Mouse (Mus musculus): ENCODE measurements around the gene Elp1. TPM values are rescaled to one million over a fixed set of nuclear protein-coding genes. Genes with fewer than 3 reads are reported as not detected.

The Elp1 gene
- total RNA-seq (2012; rRNA removed) = 75.7 and 76.8 TPM in 2 replicates

- no peaks in the 10 kb centered on the region for H3K9me3 ChIP-seq (ENCODE audit: control insufficient read depth, insufficient read depth, low read depth, low read length)
- H3K4me3 ChIP-seq (ENCODE audit: insufficient read depth in 1 of 2, low read depth in 1 of 2, low read length in 2 of 2, poor library complexity in 1 of 2, severe bottlenecking in 1 of 2) = peak within 1 kb of the TSS; percentile 76 to 93
- peaks cover 0 to 6% of the 10 kb centered on the region in 2 experiments; a peak in 3 of 4 replicates for H3K4me1 ChIP-seq (ENCODE audit: control insufficient read depth in 2 of 2, insufficient read depth in 2 of 2, low read length in 2 of 2, poor library complexity in 1 of 2)
- in situ Hi-C loops (cut with MboI; ENCODE audit: low sequenced_read_pairs in 2 of 2, unreplicated experiment in 2 of 2) = no loop called here
- DNase-seq (ENCODE audit: low read depth, low spot score) = peak; percentile 80
- H3K9ac ChIP-seq (ENCODE audit: insufficient read depth, low read depth, low read length, poor library complexity, severe bottlenecking) = peak within 1 kb of the TSS; percentile 85
- no peak for TF ChIP-seq MAFK (IDR thresholded peaks at IDR 0.05; ENCODE audit: insufficient read depth, low read depth, low read length)
- TF ChIP-seq HCFC1 (IDR thresholded peaks at IDR 0.05; ENCODE audit: borderline replicate concordance, insufficient read depth, low read length) = peak; percentile 78
- no peak within 1 kb of the TSS for H3K27ac ChIP-seq (ENCODE audit: insufficient read depth, low read depth, low read length, poor library complexity, severe bottlenecking)
- H3K36me3 ChIP-seq (ENCODE audit: control insufficient read depth, insufficient read depth, low read length, poor library complexity, severe bottlenecking) = peaks cover 20% of the 10 kb centered on the region
These were observed at the start of gene Elp1, which contains the start of gene Fam206a for GRCm38 (mm10) chr4:56801907-56802668. Gene Elp1 (minus strand): TSS chr4:56802331. Gene Fam206a (plus strand): TSS chr4:56802345.

- Histone ChIP-seq H3K4me3 (ENCODE audit: insufficient read depth in 1 of 2, low read depth in 1 of 2, low read length in 2 of 2, poor library complexity in 1 of 2, severe bottlenecking in 1 of 2) (no peak overlapping the region), H3K4me1 (ENCODE audit: control insufficient read depth in 2 of 2, insufficient read depth in 2 of 2, low read length in 2 of 2, poor library complexity in 1 of 2) (peaks cover 4 to 21% of the 10 kb centered on the region in 2 experiments; a peak in 3 of 4 replicates), H3K9me3 (ENCODE audit: control insufficient read depth, insufficient read depth, low read depth, low read length) (no peaks in the 10 kb centered on the region), H3K9ac (ENCODE audit: insufficient read depth, low read depth, low read length, poor library complexity, severe bottlenecking) (no peak overlapping the region), H3K27ac (ENCODE audit: insufficient read depth, low read depth, low read length, poor library complexity, severe bottlenecking) (no peak overlapping the region), H3K36me3 (ENCODE audit: control insufficient read depth, insufficient read depth, low read length, poor library complexity, severe bottlenecking) (no peaks in the 10 kb centered on the region)
- no peak for DNase-seq (ENCODE audit: low read depth, low spot score)
- in situ Hi-C loops (cut with MboI; ENCODE audit: low sequenced_read_pairs in 2 of 2, unreplicated experiment in 2 of 2) = no loop called here
- TF ChIP-seq MAFK (IDR thresholded peaks at IDR 0.05; ENCODE audit: insufficient read depth, low read depth, low read length) (no peak), CHD2 (IDR thresholded peaks at IDR 0.05; ENCODE audit: low read depth, low read length) (no peak), HCFC1 (IDR thresholded peaks at IDR 0.05; ENCODE audit: borderline replicate concordance, insufficient read depth, low read length) (no peak), ZC3H11A (IDR thresholded peaks at IDR 0.05; ENCODE audit: borderline replicate concordance, low read depth, low read length) (no peak), ZNF384 (IDR thresholded peaks at IDR 0.05; ENCODE audit: low read depth, low read length) (no peak)
These were observed 48.6 kb upstream of the Elp1 start for GRCm38 (mm10) chr4:56850724-56851123.

GRCm38 (mm10) chr4:56848044-56848443 lies 45.9 kb upstream of the Elp1 start:
- Histone ChIP-seq H3K27ac (ENCODE audit: insufficient read depth, low read depth, low read length, poor library complexity, severe bottlenecking) (no peak overlapping the region; the same call in 1 of the 2 replicates), H3K36me3 (ENCODE audit: control insufficient read depth, insufficient read depth, low read length, poor library complexity, severe bottlenecking) (peaks cover 9% of the 10 kb centered on the region), H3K4me3 (ENCODE audit: insufficient read depth in 1 of 2, low read depth in 1 of 2, low read length in 2 of 2, poor library complexity in 1 of 2, severe bottlenecking in 1 of 2) (no peak overlapping the region), H3K9ac (ENCODE audit: insufficient read depth, low read depth, low read length, poor library complexity, severe bottlenecking) (no peak overlapping the region), H3K4me1 (ENCODE audit: control insufficient read depth in 2 of 2, insufficient read depth in 2 of 2, low read length in 2 of 2, poor library complexity in 1 of 2) (peaks cover 4 to 17% of the 10 kb centered on the region in 2 experiments; a peak in 2 of 4 replicates), H3K9me3 (ENCODE audit: control insufficient read depth, insufficient read depth, low read depth, low read length) (no peaks in the 10 kb centered on the region)
- no peak for DNase-seq (ENCODE audit: low read depth, low spot score)
- TF ChIP-seq MAFK (IDR thresholded peaks at IDR 0.05; ENCODE audit: insufficient read depth, low read depth, low read length) = no peak
- no peak for TF ChIP-seq CHD2 (IDR thresholded peaks at IDR 0.05; ENCODE audit: low read depth, low read length)
- TF ChIP-seq ZC3H11A (IDR thresholded peaks at IDR 0.05; ENCODE audit: borderline replicate concordance, low read depth, low read length) = no peak
- no peak for TF ChIP-seq HCFC1 (IDR thresholded peaks at IDR 0.05; ENCODE audit: borderline replicate concordance, insufficient read depth, low read length)
- no peak for TF ChIP-seq ZNF384 (IDR thresholded peaks at IDR 0.05; ENCODE audit: low read depth, low read length)
- in situ Hi-C loops (cut with MboI; ENCODE audit: low sequenced_read_pairs in 2 of 2, unreplicated experiment in 2 of 2) = no loop called here

- H3K9ac ChIP-seq (ENCODE audit: insufficient read depth, low read depth, low read length, poor library complexity, severe bottlenecking) = no peak overlapping the region
- no peak overlapping the region for H3K4me3 ChIP-seq (ENCODE audit: insufficient read depth in 1 of 2, low read depth in 1 of 2, low read length in 2 of 2, poor library complexity in 1 of 2, severe bottlenecking in 1 of 2)
- no peak for DNase-seq (ENCODE audit: low read depth, low spot score)
- TF ChIP-seq ZNF384 (IDR thresholded peaks at IDR 0.05; ENCODE audit: low read depth, low read length) (no peak), CHD2 (IDR thresholded peaks at IDR 0.05; ENCODE audit: low read depth, low read length) (no peak), HCFC1 (IDR thresholded peaks at IDR 0.05; ENCODE audit: borderline replicate concordance, insufficient read depth, low read length) (no peak), ZC3H11A (IDR thresholded peaks at IDR 0.05; ENCODE audit: borderline replicate concordance, low read depth, low read length) (no peak), MAFK (IDR thresholded peaks at IDR 0.05; ENCODE audit: insufficient read depth, low read depth, low read length) (no peak)
- H3K9me3 ChIP-seq (ENCODE audit: control insufficient read depth, insufficient read depth, low read depth, low read length) = no peaks in the 10 kb centered on the region
- H3K36me3 ChIP-seq (ENCODE audit: control insufficient read depth, insufficient read depth, low read length, poor library complexity, severe bottlenecking) = peaks cover 13% of the 10 kb centered on the region
- H3K4me1 ChIP-seq (ENCODE audit: control insufficient read depth in 2 of 2, insufficient read depth in 2 of 2, low read length in 2 of 2, poor library complexity in 1 of 2) = peaks cover 4 to 16% of the 10 kb centered on the region in 2 experiments; a peak in 2 of 4 replicates
- in situ Hi-C loops (cut with MboI; ENCODE audit: low sequenced_read_pairs in 2 of 2, unreplicated experiment in 2 of 2) = no loop called here
- H3K27ac ChIP-seq (ENCODE audit: insufficient read depth, low read depth, low read length, poor library complexity, severe bottlenecking) = peak overlapping the region; percentile 68; the same call in 1 of the 2 replicates
These were observed 45.3 kb upstream of the Elp1 start for GRCm38 (mm10) chr4:56847400-56847799.
